9 mouse cellular contexts compared by ENCODE assay signal in the genomic region with DNA sequence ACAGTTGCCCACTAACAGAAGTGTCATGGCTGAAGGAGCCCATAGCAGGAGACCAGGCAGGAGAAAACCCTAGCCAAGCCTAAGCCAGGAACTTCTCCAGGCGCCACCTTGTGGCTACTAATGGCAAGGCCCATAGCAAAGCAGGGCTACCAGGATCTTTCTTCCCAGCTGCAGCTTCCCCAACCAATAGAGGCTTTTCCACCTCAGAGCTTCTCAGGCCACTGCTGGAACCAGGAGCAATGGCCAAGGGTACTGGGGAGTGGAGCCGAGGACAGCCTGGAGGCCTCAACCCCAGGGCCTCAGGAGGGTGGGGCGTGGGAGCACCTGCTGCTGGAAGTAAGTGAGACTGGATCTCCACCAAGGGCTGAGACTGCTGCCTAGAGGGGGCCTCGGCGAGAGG. TPM values are rescaled to one million over a fixed set of nuclear protein-coding genes. Genes with fewer than 3 reads are reported as not detected.
DNase-seq lines count a peak whose midpoint lies in the region; ATAC-seq lines count a peak whose summit lies in the region.
"Had no signal": no experiment of that assay in that cellular context is flagged by ENCODE, and none has a peak within 500 bp of the region (broad histone marks: within the 10 kb centered on the region; RNA-seq: fewer than 3 reads in every experiment).

No protein-coding gene starts in this region.

- H3K4me1 ChIP-seq in hindbrain, embryonic 16.5 days (ENCODE audit: control insufficient read depth, insufficient read depth, low read depth, low read length): no peaks in the 10 kb centered on the region

- H3K36me3 ChIP-seq in hindbrain, embryonic 16.5 days (ENCODE audit: control insufficient read depth, insufficient read depth, low read length): peaks cover 16% of the 10 kb centered on the region

- H3K27me3 ChIP-seq in hindbrain, embryonic 16.5 days (replicated peaks; ENCODE audit: control insufficient read depth, insufficient read depth, low read length): no peaks in the 10 kb centered on the region
- H3K27me3 ChIP-seq: limb, embryonic 15.5 days had no signal

- no peaks in the 10 kb centered on the region for H3K9me3 ChIP-seq in hindbrain, embryonic 16.5 days (ENCODE audit: control insufficient read depth, low read length)
- H3K9me3 ChIP-seq: limb, embryonic 15.5 days had no signal

- 53% methylated on average over 5 of the region's 5 CpGs for WGBS in hindbrain, embryonic 16.5 days

- peak; percentile 65 for ATAC-seq in hindbrain, embryonic 16.5 days

- DNase-seq in R1 (ENCODE audit: low read depth, low spot score): peak; percentile 85
- DNase-seq in cerebellum, postnatal 10 days: peak; percentile 84 to 88
- peak; percentile 52 to 56 for DNase-seq in frontal cortex, postnatal 25 days (ENCODE audit: low spot score in 2 of 2)
- peak; percentile 52 for DNase-seq in left cerebral cortex, adult 11 months (ENCODE audit: low spot score)
- DNase-seq in lung, postnatal 36 days: peak; percentile 78
- peak; percentile 78 to 83 for DNase-seq in right cerebral cortex, adult 2 months (ENCODE audit: low spot score in 2 of 2)
- DNase-seq in yolk sac, embryonic 10.5 days (ENCODE audit: low spot score): no peak

- H3K4me3 ChIP-seq in hindbrain, embryonic 16.5 days (ENCODE audit: low read length): no peak overlapping the region
- H3K4me3 ChIP-seq: limb, embryonic 15.5 days had no signal

- H3K4me2 ChIP-seq in hindbrain, embryonic 16.5 days (ENCODE audit: low read length): no peak overlapping the region
- H3K4me2 ChIP-seq: limb, embryonic 15.5 days had no signal

- no peak overlapping the region for H3K9ac ChIP-seq in hindbrain, embryonic 16.5 days (ENCODE audit: low read depth, low read length)
- H3K9ac ChIP-seq: limb, embryonic 15.5 days had no signal

- H3K27ac ChIP-seq in hindbrain, embryonic 16.5 days (ENCODE audit: low read depth, low read length): peak overlapping the region; percentile 49; the same call in 1 of the 2 replicates
- H3K27ac ChIP-seq: limb, embryonic 15.5 days had no signal

RNA-seq across cellular contexts. Expression of a gene that starts 31.5 kb away (rescaled TPM):
- polyA plus RNA-seq in hindbrain, embryonic 16.5 days (2015; fragmentation: Nextera tagmentation; extraction: Ambion mirVana): 46.5 and 52.2 TPM in 2 replicates
